ENCODE assay signal across 8 mouse cellular contexts in the genomic region with DNA sequence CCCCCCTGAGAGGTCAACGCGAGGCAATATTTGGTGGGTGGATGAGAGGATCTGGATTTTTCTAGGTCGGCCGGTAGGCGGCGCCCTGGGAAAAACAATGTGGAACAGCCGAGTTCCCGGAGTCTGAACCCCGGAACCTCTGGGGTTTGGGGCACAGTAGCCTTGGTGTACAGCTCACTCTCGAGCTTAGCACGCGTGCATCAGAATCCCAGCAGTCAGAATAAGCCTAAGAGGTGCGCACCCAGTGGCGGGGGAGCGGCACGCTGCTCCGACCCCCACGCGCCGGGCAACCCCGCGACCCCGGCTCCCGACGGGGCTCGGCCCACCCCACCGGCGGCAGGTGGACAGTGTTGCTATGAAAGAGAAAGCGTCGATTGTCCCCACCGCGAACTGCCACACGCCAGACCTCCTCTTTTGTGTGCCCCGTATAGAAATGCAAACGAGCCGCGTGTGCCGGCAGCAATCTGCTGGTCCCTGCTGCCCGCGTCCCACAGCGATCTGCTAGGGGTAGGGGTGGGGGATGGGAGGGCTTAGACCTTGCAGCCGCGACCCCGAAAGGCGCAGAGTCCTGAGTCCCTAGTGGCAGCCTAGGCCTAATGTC. TPM values are rescaled to one million over a fixed set of nuclear protein-coding genes. Genes with fewer than 3 reads are reported as not detected.
DNase-seq lines count a peak whose midpoint lies in the region; ATAC-seq and TF ChIP-seq lines count a peak whose summit lies in the region.

No protein-coding gene starts in this region.

- H3K9ac ChIP-seq in CH12.LX (ENCODE audit: insufficient read depth, low read depth) = peak overlapping the region; percentile 62
- peak overlapping the region; percentile 56 for H3K9ac ChIP-seq in forebrain, embryonic 15.5 days (replicated peaks)
- H3K9ac ChIP-seq in lung, embryonic 14.5 days = peak overlapping the region; percentile 65

- TF ChIP-seq EP300 in CH12.LX (IDR thresholded peaks at IDR 0.05; ENCODE audit: low read length) = no peak

- TF ChIP-seq CTCF in CH12.LX (conservative IDR thresholded peaks at IDR 0.05 in 1 of 2, IDR thresholded peaks at IDR 0.05 in 1 of 2; ENCODE audit: low read depth in 2 of 2, low read length in 2 of 2) = peak; percentile 47 to 83
- peak; percentile 85 for TF ChIP-seq CTCF in layer of hippocampus, adult 2 months (conservative IDR thresholded peaks at IDR 0.05)
- TF ChIP-seq CTCF in lung, embryonic 14.5 days (IDR thresholded peaks at IDR 0.05; ENCODE audit: low read depth) = peak; percentile 78
- peak; percentile 82 for TF ChIP-seq CTCF in olfactory bulb, adult 2 months (IDR thresholded peaks at IDR 0.05; ENCODE audit: insufficient read depth, low read depth, low read length)

- H3K4me3 ChIP-seq in CH12.LX (replicated peaks in 1 of 3; ENCODE audit: low read depth in 2 of 3, low read length in 2 of 3, poor library complexity in 1 of 3) = peak overlapping the region; percentile 51 to 78 (median 59)
- H3K4me3 ChIP-seq in forebrain, embryonic 15.5 days = peak overlapping the region; percentile 49
- peak overlapping the region; percentile 91 for H3K4me3 ChIP-seq in layer of hippocampus, adult 2 months
- peak overlapping the region; percentile 68 for H3K4me3 ChIP-seq in lung, embryonic 14.5 days (ENCODE audit: low read depth, low read length)
- H3K4me3 ChIP-seq in olfactory bulb, adult 2 months (ENCODE audit: insufficient read depth, low read depth, low read length) = peak overlapping the region; percentile 64

- peak; percentile 75 for TF ChIP-seq RAD21 in CH12.LX (IDR thresholded peaks at IDR 0.05; ENCODE audit: low read depth, low read length)

- H3K9me3 ChIP-seq in CH12.LX (replicated peaks; ENCODE audit: low read length) = no peaks in the 10 kb centered on the region
- H3K9me3 ChIP-seq in forebrain, embryonic 15.5 days = no peaks in the 10 kb centered on the region
- no peaks in the 10 kb centered on the region for H3K9me3 ChIP-seq in lung, embryonic 14.5 days (ENCODE audit: low read depth, low read length)

- peaks cover 34% of the 10 kb centered on the region for H3K27me3 ChIP-seq in CH12.LX (replicated peaks)
- peaks cover 9% of the 10 kb centered on the region for H3K27me3 ChIP-seq in forebrain, embryonic 15.5 days
- H3K27me3 ChIP-seq in lung, embryonic 14.5 days (ENCODE audit: insufficient read depth, low read length) = peaks cover 14% of the 10 kb centered on the region; the same call in 1 of the 2 replicates

- TF ChIP-seq POLR2A in CH12.LX (IDR thresholded peaks at IDR 0.05; ENCODE audit: low read depth, low read length) = no peak
- TF ChIP-seq POLR2A in olfactory bulb, adult 2 months (IDR thresholded peaks at IDR 0.05; ENCODE audit: insufficient read depth, low read depth, low read length) = no peak

- WGBS in forebrain, embryonic 15.5 days = under 1% methylated on average over 45 of the region's 45 CpGs
- under 1% methylated on average over 45 of the region's 45 CpGs for WGBS in lung, embryonic 14.5 days
- WGBS in olfactory bulb, adult 2 months = under 1% methylated on average over 45 of the region's 45 CpGs

- peak; percentile 75 for DNase-seq in CH12.LX (ENCODE audit: extremely low read depth)
- peak; percentile 86 for DNase-seq in c-Kit-positive CD71-positive TER-119-positive erythroid progenitor cells, embryonic 14.5 days (ENCODE audit: low spot score)
- peak; percentile 69 for DNase-seq in heart, postnatal 25 days (ENCODE audit: low spot score)
- peak; percentile 75 to 90 for DNase-seq in layer of hippocampus, adult 2 months (ENCODE audit: low spot score in 2 of 2)
- DNase-seq in lung, embryonic 14.5 days = peak; percentile 90
- peak; percentile 77 to 81 for DNase-seq in thymus, adult 18-20 months

- no peaks in the 10 kb centered on the region for H3K36me3 ChIP-seq in CH12.LX (replicated peaks in 1 of 2; ENCODE audit: control insufficient read depth in 1 of 2, insufficient read depth in 1 of 2, low read length in 1 of 2)
- no peaks in the 10 kb centered on the region for H3K36me3 ChIP-seq in forebrain, embryonic 15.5 days
- H3K36me3 ChIP-seq in lung, embryonic 14.5 days (ENCODE audit: insufficient read depth) = no peaks in the 10 kb centered on the region

- in situ Hi-C loops in CH12.LX (cut with MboI; ENCODE audit: low pct_ligation_motif_present, low pct_unique_long_range_greater_than_20kb, low sequenced_read_pairs) = loop anchor here (5.0 to 25.0 kb wide), 6 partner anchors 119 to 1142 kb away; a partner anchor contains a TSS

- H3K27ac ChIP-seq in CH12.LX (ENCODE audit: insufficient read depth, low read depth) = peak overlapping the region; percentile 77
- peak overlapping the region; percentile 90 for H3K27ac ChIP-seq in forebrain, embryonic 15.5 days (replicated peaks)
- H3K27ac ChIP-seq in layer of hippocampus, adult 2 months = peak overlapping the region; percentile 96
- peak overlapping the region; percentile 91 for H3K27ac ChIP-seq in lung, embryonic 14.5 days (ENCODE audit: low read depth)
- H3K27ac ChIP-seq in olfactory bulb, adult 2 months (ENCODE audit: insufficient read depth, low read depth, low read length) = peak overlapping the region; percentile 41

- dilution Hi-C loops in CH12.LX (cut with MboI; ENCODE audit: extremely low pct_ligation_motif_present, extremely low pct_unique_long_range_greater_than_20kb, low sequenced_read_pairs) = loop anchor here (25.0 kb wide), 1 partner anchor 342 kb away; no protein-coding TSS in a partner anchor

- peak; percentile 66 for ATAC-seq in forebrain, embryonic 15.5 days (replicated peaks)
- ATAC-seq in lung, embryonic 14.5 days (ENCODE audit: insufficient read depth) = peak; percentile 22; the same call in 1 of the 2 replicates

- H3K79me2 ChIP-seq in CH12.LX (replicated peaks; ENCODE audit: control insufficient read depth, extremely low read depth, insufficient read depth, poor library complexity, severe bottlenecking) = no peaks in the 10 kb centered on the region

- H3K4me2 ChIP-seq in CH12.LX (ENCODE audit: insufficient read depth, low read depth, poor library complexity, severe bottlenecking) = peak overlapping the region; percentile 94
- H3K4me2 ChIP-seq in forebrain, embryonic 15.5 days (replicated peaks) = peak overlapping the region; percentile 76
- H3K4me2 ChIP-seq in lung, embryonic 14.5 days = peak overlapping the region; percentile 99

- H3K4me1 ChIP-seq in CH12.LX (ENCODE audit: control insufficient read depth in 1 of 2, insufficient read depth in 2 of 2) = peaks cover 13 to 39% of the 10 kb centered on the region in 2 experiments
- H3K4me1 ChIP-seq in forebrain, embryonic 15.5 days = peaks cover 63% of the 10 kb centered on the region
- H3K4me1 ChIP-seq in lung, embryonic 14.5 days (ENCODE audit: insufficient read depth) = peaks cover 17% of the 10 kb centered on the region
- peaks cover 31% of the 10 kb centered on the region for H3K4me1 ChIP-seq in olfactory bulb, adult 2 months (ENCODE audit: control insufficient read depth, insufficient read depth, low read length)

- intact Hi-C loops in heart, postnatal 25 days (cut with DNase I) = loop anchor here (2.0 to 5.0 kb wide), 7 partner anchors 37 to 233 kb away; no protein-coding TSS in a partner anchor

TF ChIP-seq in CH12.LX, 34 proteins besides CTCF, POLR2A, EP300 and RAD21 (continues in another document):
- no peak for TF ChIP-seq KAT2A (IDR thresholded peaks at IDR 0.05; ENCODE audit: insufficient replicate concordance, low read length)
- TF ChIP-seq NELFE (IDR thresholded peaks at IDR 0.05; ENCODE audit: low read depth, low read length) = no peak
- 0 out of 2 replicates have a peak, but pooled peaks have one; percentile 24 for TF ChIP-seq BHLHE40 (IDR thresholded peaks at IDR 0.05; ENCODE audit: low read depth, low read length)
- TF ChIP-seq TBP (conservative IDR thresholded peaks at IDR 0.05; ENCODE audit: low read depth, low read length) = no peak
- TF ChIP-seq MAX (IDR thresholded peaks at IDR 0.05; ENCODE audit: low read length) = no peak
- no peak for TF ChIP-seq UBTF (IDR thresholded peaks at IDR 0.05; ENCODE audit: low read depth, low read length)
- TF ChIP-seq E2F4 (IDR thresholded peaks at IDR 0.05; ENCODE audit: insufficient replicate concordance, low read depth, low read length) = no peak
- TF ChIP-seq SMC3 (IDR thresholded peaks at IDR 0.05; ENCODE audit: low read depth, low read length) = peak; percentile 68
- no peak for TF ChIP-seq USF1 (IDR thresholded peaks at IDR 0.05; ENCODE audit: low read depth, low read length)
- no peak; the same call in 1 of the 2 replicates for TF ChIP-seq ZC3H11A (IDR thresholded peaks at IDR 0.05; ENCODE audit: low read depth, low read length)
- TF ChIP-seq TCF12 (IDR thresholded peaks at IDR 0.05; ENCODE audit: low read depth, low read length) = no peak
- TF ChIP-seq ZKSCAN1 (IDR thresholded peaks at IDR 0.05; ENCODE audit: borderline replicate concordance, low read depth, low read length) = no peak
- TF ChIP-seq POLR2AphosphoS2 (IDR thresholded peaks at IDR 0.05; ENCODE audit: low read depth, low read length) = no peak
- TF ChIP-seq MYC (IDR thresholded peaks at IDR 0.05; ENCODE audit: low read depth, low read length) = no peak
- no peak for TF ChIP-seq USF2 (conservative IDR thresholded peaks at IDR 0.05; ENCODE audit: low read depth, low read length)
- no peak for TF ChIP-seq ETS1 (conservative IDR thresholded peaks at IDR 0.05; ENCODE audit: low read depth, low read length)
- peak; percentile 37; the same call in 1 of the 2 replicates for TF ChIP-seq ELF1 (IDR thresholded peaks at IDR 0.05; ENCODE audit: low read depth, low read length)

RNA-seq across cellular contexts. Expression of a gene that starts 0.8 kb away (rescaled TPM):
- total RNA-seq in CH12.LX (2012; rRNA removed) = 1.2 and 2.7 TPM in 2 replicates
- total RNA-seq in CH12.LX (2014; rRNA removed) = 2.5 and 3.1 TPM in 2 replicates
- 2.9 and 3.6 TPM in 2 replicates for polyA plus RNA-seq in CH12.LX (2012; ENCODE audit: insufficient read length, low read depth)
- polyA plus RNA-seq in forebrain, embryonic 15.5 days (2015; fragmentation: Nextera tagmentation; extraction: Ambion mirVana) = 145 and 167 TPM in 2 replicates
- 10 to 100 TPM; 11.6 to 21.6 TPM for total RNA-seq in heart, postnatal 25 days (2021)
- 10 to 100 TPM; 14.8 to 22.7 TPM for total RNA-seq in layer of hippocampus, adult 2 months (2021)
- polyA plus RNA-seq in lung, embryonic 14.5 days (2014; fragmentation: Nextera tagmentation; extraction: Ambion mirVana) = 26.1 and 27.2 TPM in 2 replicates
- polyA plus RNA-seq in olfactory bulb, adult 2 months (2012; ENCODE audit: insufficient read depth, insufficient read length, low replicate concordance, missing spikeins) = not detected in 2 replicates

RNA-seq across cellular contexts. Expression of a gene that starts 52.1 kb away (rescaled TPM):
- total RNA-seq in CH12.LX (2012; rRNA removed) (16.7 and 17.8 TPM in 2 replicates), CH12.LX (2014; rRNA removed) (9.8 and 12.8 TPM in 2 replicates)
- 57.6 and 67.1 TPM in 2 replicates for polyA plus RNA-seq in CH12.LX (2012; ENCODE audit: insufficient read length, low read depth)
- polyA plus RNA-seq in forebrain, embryonic 15.5 days (2015; fragmentation: Nextera tagmentation; extraction: Ambion mirVana) = 18.7 and 20.7 TPM in 2 replicates
- 10 to 100 TPM; 61.6 to 70.0 TPM for total RNA-seq in heart, postnatal 25 days (2021)
- total RNA-seq in layer of hippocampus, adult 2 months (2021) = 10 to 100 TPM; 76.3 to 83.9 TPM
- polyA plus RNA-seq in lung, embryonic 14.5 days (2014; fragmentation: Nextera tagmentation; extraction: Ambion mirVana) = 12.0 and 12.3 TPM in 2 replicates
- 104 TPM in 1 of 2 replicates, not detected in the other for polyA plus RNA-seq in olfactory bulb, adult 2 months (2012; ENCODE audit: insufficient read depth, insufficient read length, low replicate concordance, missing spikeins)

Comparison
In these comparisons a context has a peak if more than half of its experiments do, and no peak if none do; other contexts are left out.
1. Peak in every context shown above with its lines: DNase-seq, ATAC-seq, H3K4me3 ChIP-seq and H3K27ac ChIP-seq.
2. H3K27ac ChIP-seq: peak in every context shown above with its lines; median percentile 96 in layer of hippocampus, adult 2 months; 91 in lung, embryonic 14.5 days; 90 in forebrain, embryonic 15.5 days; 77 in CH12.LX; 41 in olfactory bulb, adult 2 months.